Mouse (Mus musculus): ENCODE data around the gene Hip1r. TPM values are rescaled to one million over a fixed set of nuclear protein-coding genes. Genes with fewer than 3 reads are reported as not detected.

The Hip1r gene
- polyA plus RNA-seq, 1 experiment from 2014 or later = 34.3 TPM

GRCm38 (mm10) chr5:124013747-124014146 is 40.3 kb downstream of the Hip1r start:
- no peak for ATAC-seq
- Histone ChIP-seq H3K4me3 (ENCODE audit: low read depth, low read length) (no peak overlapping the region), H3K9me3 (replicated peaks; ENCODE audit: control insufficient read depth, low read length, poor library complexity, severe bottlenecking) (no peaks in the 10 kb centered on the region), H3K9ac (ENCODE audit: low read depth, low read length) (no peak overlapping the region), H3K4me1 (ENCODE audit: control insufficient read depth, insufficient read depth, low read length) (peaks cover 47% of the 10 kb centered on the region), H3K27ac (ENCODE audit: low read length) (no peak overlapping the region; the same call in 1 of the 2 replicates), H3K4me2 (ENCODE audit: low read length) (no peak overlapping the region), H3K36me3 (ENCODE audit: control insufficient read depth, insufficient read depth, low read length) (peaks cover 4% of the 10 kb centered on the region; the same call in 1 of the 2 replicates), H3K27me3 (ENCODE audit: control insufficient read depth, insufficient read depth, low read depth, low read length) (no peaks in the 10 kb centered on the region)
- whole genome bisulfite sequencing = 81% methylated on average over 16 of the region's 16 CpGs

- peaks cover 47% of the 10 kb centered on the region for H3K4me1 ChIP-seq (ENCODE audit: control insufficient read depth, insufficient read depth, low read length)
- no peak overlapping the region for H3K9ac ChIP-seq (ENCODE audit: low read depth, low read length)
- H3K27me3 ChIP-seq (ENCODE audit: control insufficient read depth, insufficient read depth, low read depth, low read length) = no peaks in the 10 kb centered on the region
- H3K9me3 ChIP-seq (replicated peaks; ENCODE audit: control insufficient read depth, low read length, poor library complexity, severe bottlenecking) = no peaks in the 10 kb centered on the region
- H3K36me3 ChIP-seq (ENCODE audit: control insufficient read depth, insufficient read depth, low read length) = peaks cover under 1% of the 10 kb centered on the region; the same call in 1 of the 2 replicates
- peak overlapping the region; percentile 54 for H3K27ac ChIP-seq (ENCODE audit: low read length)
- 79% methylated on average over 3 of the region's 3 CpGs for whole genome bisulfite sequencing
- no peak overlapping the region for H3K4me3 ChIP-seq (ENCODE audit: low read depth, low read length)
- no peak for ATAC-seq
- H3K4me2 ChIP-seq (ENCODE audit: low read length) = no peak overlapping the region
Measured at GRCm38 (mm10) chr5:124014180-124014579, 40.8 kb downstream of the Hip1r start.

GRCm38 (mm10) chr5:124014791-124015251 is 41.4 kb downstream of the Hip1r start:
- Histone ChIP-seq H3K9me3 (replicated peaks; ENCODE audit: control insufficient read depth, low read length, poor library complexity, severe bottlenecking) (no peaks in the 10 kb centered on the region), H3K4me1 (ENCODE audit: control insufficient read depth, insufficient read depth, low read length) (peaks cover 47% of the 10 kb centered on the region), H3K4me3 (ENCODE audit: low read depth, low read length) (no peak overlapping the region), H3K4me2 (ENCODE audit: low read length) (no peak overlapping the region), H3K36me3 (ENCODE audit: control insufficient read depth, insufficient read depth, low read length) (no peaks in the 10 kb centered on the region; the same call in 1 of the 2 replicates), H3K9ac (ENCODE audit: low read depth, low read length) (no peak overlapping the region), H3K27me3 (ENCODE audit: control insufficient read depth, insufficient read depth, low read depth, low read length) (no peaks in the 10 kb centered on the region), H3K27ac (ENCODE audit: low read length) (peak overlapping the region; percentile 54)
- ATAC-seq = no peak
- WGBS = 14% methylated on average over 11 of the region's 11 CpGs

GRCm38 (mm10) chr5:124015727-124016126 is 42.3 kb downstream of the Hip1r start:
- Histone ChIP-seq H3K4me2 (ENCODE audit: low read length) (no peak overlapping the region), H3K4me3 (ENCODE audit: low read depth, low read length) (no peak overlapping the region), H3K27ac (ENCODE audit: low read length) (peak overlapping the region; percentile 6; the same call in 1 of the 2 replicates), H3K9me3 (replicated peaks; ENCODE audit: control insufficient read depth, low read length, poor library complexity, severe bottlenecking) (no peaks in the 10 kb centered on the region), H3K36me3 (ENCODE audit: control insufficient read depth, insufficient read depth, low read length) (no peaks in the 10 kb centered on the region), H3K27me3 (ENCODE audit: control insufficient read depth, insufficient read depth, low read depth, low read length) (no peaks in the 10 kb centered on the region), H3K9ac (ENCODE audit: low read depth, low read length) (no peak overlapping the region), H3K4me1 (ENCODE audit: control insufficient read depth, insufficient read depth, low read length) (peaks cover 46% of the 10 kb centered on the region)
- no peak for ATAC-seq
- WGBS = 72% methylated on average over 2 of the region's 2 CpGs

- Histone ChIP-seq H3K9ac (ENCODE audit: low read depth, low read length) (no peak overlapping the region), H3K4me1 (ENCODE audit: control insufficient read depth, insufficient read depth, low read length) (peaks cover 39% of the 10 kb centered on the region), H3K9me3 (replicated peaks; ENCODE audit: control insufficient read depth, low read length, poor library complexity, severe bottlenecking) (no peaks in the 10 kb centered on the region), H3K27ac (ENCODE audit: low read length) (no peak overlapping the region), H3K4me2 (ENCODE audit: low read length) (no peak overlapping the region), H3K4me3 (ENCODE audit: low read depth, low read length) (no peak overlapping the region), H3K36me3 (ENCODE audit: control insufficient read depth, insufficient read depth, low read length) (no peaks in the 10 kb centered on the region), H3K27me3 (ENCODE audit: control insufficient read depth, insufficient read depth, low read depth, low read length) (no peaks in the 10 kb centered on the region)
- no peak for ATAC-seq
- 81% methylated on average over 7 of the region's 7 CpGs for WGBS
Measured at GRCm38 (mm10) chr5:124016291-124016821, 42.9 kb downstream of the Hip1r start.

- Histone ChIP-seq H3K36me3 (ENCODE audit: control insufficient read depth, insufficient read depth, low read length) (no peaks in the 10 kb centered on the region), H3K4me3 (ENCODE audit: low read depth, low read length) (no peak overlapping the region), H3K9ac (ENCODE audit: low read depth, low read length) (no peak overlapping the region), H3K9me3 (replicated peaks; ENCODE audit: control insufficient read depth, low read length, poor library complexity, severe bottlenecking) (no peaks in the 10 kb centered on the region), H3K4me1 (ENCODE audit: control insufficient read depth, insufficient read depth, low read length) (peaks cover 24% of the 10 kb centered on the region), H3K4me2 (ENCODE audit: low read length) (no peak overlapping the region), H3K27ac (ENCODE audit: low read length) (no peak overlapping the region), H3K27me3 (ENCODE audit: control insufficient read depth, insufficient read depth, low read depth, low read length) (no peaks in the 10 kb centered on the region)
- no peak for ATAC-seq
- 77% methylated on average over 9 of the region's 9 CpGs for WGBS
Measured at GRCm38 (mm10) chr5:124017941-124018340, 44.5 kb downstream of the Hip1r start.

- ATAC-seq = no peak
- 86% methylated on average over 9 of the region's 9 CpGs for WGBS
- no peaks in the 10 kb centered on the region for H3K9me3 ChIP-seq (replicated peaks; ENCODE audit: control insufficient read depth, low read length, poor library complexity, severe bottlenecking)
- H3K27ac ChIP-seq (ENCODE audit: low read length) = no peak overlapping the region; the same call in 1 of the 2 replicates
- no peaks in the 10 kb centered on the region for H3K27me3 ChIP-seq (ENCODE audit: control insufficient read depth, insufficient read depth, low read depth, low read length)
- H3K36me3 ChIP-seq (ENCODE audit: control insufficient read depth, insufficient read depth, low read length) = no peaks in the 10 kb centered on the region
- no peak overlapping the region for H3K9ac ChIP-seq (ENCODE audit: low read depth, low read length)
- no peak overlapping the region for H3K4me2 ChIP-seq (ENCODE audit: low read length)
- peaks cover 22% of the 10 kb centered on the region for H3K4me1 ChIP-seq (ENCODE audit: control insufficient read depth, insufficient read depth, low read length)
- no peak overlapping the region for H3K4me3 ChIP-seq (ENCODE audit: low read depth, low read length)
Measured at GRCm38 (mm10) chr5:124018651-124019050, 45.2 kb downstream of the Hip1r start.

GRCm38 (mm10) chr5:124019348-124020216 is 46.2 kb downstream of the Hip1r start:
- WGBS = 65% methylated on average over 12 of the region's 12 CpGs
- H3K4me3 ChIP-seq (ENCODE audit: low read depth, low read length) = no peak overlapping the region
- H3K9me3 ChIP-seq (replicated peaks; ENCODE audit: control insufficient read depth, low read length, poor library complexity, severe bottlenecking) = no peaks in the 10 kb centered on the region
- H3K36me3 ChIP-seq (ENCODE audit: control insufficient read depth, insufficient read depth, low read length) = no peaks in the 10 kb centered on the region
- peak; percentile 44; the same call in 1 of the 2 replicates for ATAC-seq
- peaks cover 20% of the 10 kb centered on the region for H3K4me1 ChIP-seq (ENCODE audit: control insufficient read depth, insufficient read depth, low read length)
- H3K9ac ChIP-seq (ENCODE audit: low read depth, low read length) = no peak overlapping the region
- no peak overlapping the region for H3K4me2 ChIP-seq (ENCODE audit: low read length)
- H3K27ac ChIP-seq (ENCODE audit: low read length) = 0 out of 2 replicates have a peak overlapping the region, but pooled peaks have one; percentile 36
- no peaks in the 10 kb centered on the region for H3K27me3 ChIP-seq (ENCODE audit: control insufficient read depth, insufficient read depth, low read depth, low read length)

GRCm38 (mm10) chr5:124021148-124021547 is 47.7 kb downstream of the Hip1r start:
- no peaks in the 10 kb centered on the region for H3K27me3 ChIP-seq (ENCODE audit: control insufficient read depth, insufficient read depth, low read depth, low read length)
- H3K4me3 ChIP-seq (ENCODE audit: low read depth, low read length) = no peak overlapping the region
- H3K27ac ChIP-seq (ENCODE audit: low read length) = no peak overlapping the region
- ATAC-seq = no peak
- H3K9ac ChIP-seq (ENCODE audit: low read depth, low read length) = no peak overlapping the region
- H3K9me3 ChIP-seq (replicated peaks; ENCODE audit: control insufficient read depth, low read length, poor library complexity, severe bottlenecking) = no peaks in the 10 kb centered on the region
- H3K4me2 ChIP-seq (ENCODE audit: low read length) = no peak overlapping the region
- H3K4me1 ChIP-seq (ENCODE audit: control insufficient read depth, insufficient read depth, low read length) = peaks cover 32% of the 10 kb centered on the region
- H3K36me3 ChIP-seq (ENCODE audit: control insufficient read depth, insufficient read depth, low read length) = no peaks in the 10 kb centered on the region
- 92% methylated on average over 11 of the region's 11 CpGs for WGBS
